Mouse (Mus musculus) frontal cortex, postnatal 25 days (tissue): ENCODE measurements around the gene Kif3b.
A peak's percentile ranks its signal among the peaks of the same experiment; 100 is the strongest.
"Not testable (repeated sequence)": the region's sequence is repeated elsewhere in the genome, so short reads cannot be mapped to it uniquely, and the experiment has no call there.

Experiments used
- DNase-seq, 2 experiments: peaks; one replicate each; pipeline ENCODE4 v3.0.0; 2022; ENCODE audit warnings: low spot score in 2 of 2

The Kif3b gene

GRCm38 (mm10) chr2:153290938-153291928 lies at the start of gene Kif3b:
Gene Kif3b (plus strand): TSS chr2:153291413.
- peak; percentile 76 to 78 for DNase-seq

GRCm38 (mm10) chr2:153242156-153242555 lies 49.1 kb upstream of the Kif3b start:
- no peak for DNase-seq

GRCm38 (mm10) chr2:153249751-153250150 lies 41.5 kb upstream of the Kif3b start:
- no peak for DNase-seq

- no peak for DNase-seq
Measured at GRCm38 (mm10) chr2:153256604-153257003, 34.6 kb upstream of the Kif3b start.

GRCm38 (mm10) chr2:153259030-153259863 lies 32.0 kb upstream of the Kif3b start:
- no peak for DNase-seq

GRCm38 (mm10) chr2:153259864-153260674 lies 31.1 kb upstream of the Kif3b start:
- no peak for DNase-seq

GRCm38 (mm10) chr2:153263053-153263452 lies 28.2 kb upstream of the Kif3b start:
- no peak for DNase-seq

- no peak for DNase-seq
Measured at GRCm38 (mm10) chr2:153267331-153267730, 23.9 kb upstream of the Kif3b start.

- DNase-seq, result not testable (repeated sequence)
Measured at GRCm38 (mm10) chr2:153270231-153270915, 20.8 kb upstream of the Kif3b start.

- not testable (repeated sequence) for DNase-seq
Measured at GRCm38 (mm10) chr2:153274200-153274918, 16.9 kb upstream of the Kif3b start.

GRCm38 (mm10) chr2:153274919-153275247 lies 16.3 kb upstream of the Kif3b start:
- no peak for DNase-seq

- not testable (repeated sequence) for DNase-seq
Measured at GRCm38 (mm10) chr2:153275577-153275976, 15.6 kb upstream of the Kif3b start.

- DNase-seq, result no peak
Measured at GRCm38 (mm10) chr2:153276440-153276839, 14.8 kb upstream of the Kif3b start.

GRCm38 (mm10) chr2:153276846-153277245 lies 14.4 kb upstream of the Kif3b start:
- DNase-seq, result not testable (repeated sequence)

- DNase-seq, result no peak
Measured at GRCm38 (mm10) chr2:153278357-153278756, 12.9 kb upstream of the Kif3b start.

- DNase-seq, result no peak
Measured at GRCm38 (mm10) chr2:153283919-153284318, 7.3 kb upstream of the Kif3b start.

GRCm38 (mm10) chr2:153286524-153286923 lies 4.7 kb upstream of the Kif3b start:
- DNase-seq, result no peak

- DNase-seq, result no peak
Measured at GRCm38 (mm10) chr2:153287835-153288234, 3.4 kb upstream of the Kif3b start.

GRCm38 (mm10) chr2:153292305-153292861 lies 1.2 kb downstream of the Kif3b start:
- no peak for DNase-seq

- DNase-seq, result no peak
Measured at GRCm38 (mm10) chr2:153295196-153295595, 4.0 kb downstream of the Kif3b start.
